Mouse (Mus musculus) CH12.LX (cell line): Measurements from ENCODE around the gene Ascc1. TPM values are rescaled to one million over a fixed set of nuclear protein-coding genes. Genes with fewer than 3 reads are reported as not detected.

Source experiments
- DNase-seq: peaks from one replicate; pipeline ENCODE4 v3.0.0-alpha.2; 2013; ENCODE audit errors: extremely low read depth
- H3K27ac ChIP-seq: 2 replicates; pipeline ENCODE4 v1.5.1; 2012; ENCODE audit warnings: low read depth, mild to moderate bottlenecking, control low read depth, moderate library complexity; ENCODE audit not compliant: insufficient read depth
- H3K27me3 ChIP-seq: replicated peaks from 2 replicates; pipeline ENCODE3; 2012; ENCODE audit warnings: inconsistent platforms
- H3K36me3 ChIP-seq, 2 experiments: replicated peaks in 1 of 2; 2 replicates each; pipeline versions ENCODE3 to v1.6.1; 2012; ENCODE audit warnings: inconsistent platforms in 1 of 2, low read length in 1 of 2, mild to moderate bottlenecking in 1 of 2, mixed read lengths in 1 of 2, moderate library complexity in 1 of 2; ENCODE audit not compliant: control insufficient read depth in 1 of 2, insufficient read depth in 1 of 2
- H3K4me1 ChIP-seq, 2 experiments: 2 replicates each; pipeline ENCODE4 v1.6.1; 2012; ENCODE audit warnings: inconsistent platforms in 1 of 2, moderate library complexity in 1 of 2; ENCODE audit not compliant: insufficient read depth in 2 of 2, control insufficient read depth in 1 of 2
- H3K4me2 ChIP-seq: 2 replicates; pipeline ENCODE4 v1.6.1; 2012; ENCODE audit warnings: low read depth, mild to moderate bottlenecking, control low read depth; ENCODE audit not compliant: poor library complexity, insufficient read depth, severe bottlenecking
- H3K4me3 ChIP-seq, 3 experiments: fragments of 150-350 bp in 1 of 3; sonication (generic) in 1 of 3; replicated peaks in 1 of 3; 2 replicates each; pipeline versions ENCODE3 to v1.5.1; 2011 to 2012; ENCODE audit warnings: low read depth in 2 of 3, low read length in 2 of 3, mild to moderate bottlenecking in 2 of 3, moderate library complexity in 2 of 3, control low read depth in 1 of 3, improper control_type of control experiment in 1 of 3, inconsistent platforms in 1 of 3, mixed read lengths in 1 of 3; ENCODE audit not compliant: poor library complexity in 1 of 3
- H3K79me2 ChIP-seq: replicated peaks from 2 replicates; pipeline ENCODE4 v1.6.1; 2012; ENCODE audit warnings: mild to moderate bottlenecking, moderate library complexity; ENCODE audit not compliant: control insufficient read depth, poor library complexity, insufficient read depth, severe bottlenecking; ENCODE audit errors: extremely low read depth
- H3K9ac ChIP-seq: 2 replicates; pipeline ENCODE4 v1.6.1; 2012; ENCODE audit warnings: low read depth, mild to moderate bottlenecking, control low read depth, moderate library complexity; ENCODE audit not compliant: insufficient read depth
- H3K9me3 ChIP-seq: replicated peaks from 2 replicates; pipeline ENCODE3; 2012; ENCODE audit warnings: low read length, inconsistent platforms, mixed read lengths
- BHLHE40 ChIP-seq: IDR thresholded peaks from 2 replicates; pipeline ENCODE4 v1.6.1; 2011; ENCODE audit warnings: mild to moderate bottlenecking, low read depth, low read length, improper control_type of control experiment
- CTCF ChIP-seq, 2 experiments: IDR thresholded peaks in 1 of 2; conservative IDR thresholded peaks in 1 of 2; 2 replicates each; pipeline ENCODE4 v1.5.1; 2011 to 2012; ENCODE audit warnings: low read depth in 2 of 2, low read length in 2 of 2, improper control_type of control experiment in 1 of 2, inconsistent platforms in 1 of 2, mild to moderate bottlenecking in 1 of 2, moderate library complexity in 1 of 2
- ELF1 ChIP-seq: IDR thresholded peaks from 2 replicates; pipeline ENCODE4 v1.6.1; 2014; ENCODE audit warnings: low read depth, mild to moderate bottlenecking, inconsistent platforms, low read length, improper control_type of control experiment
- EP300 ChIP-seq: IDR thresholded peaks from 2 replicates; pipeline ENCODE4 v1.6.1; 2011; ENCODE audit warnings: low read length, improper control_type of control experiment
- ETS1 ChIP-seq: conservative IDR thresholded peaks from 2 replicates; pipeline ENCODE4 v1.6.1; 2012; ENCODE audit warnings: low read depth, mild to moderate bottlenecking, inconsistent platforms, low read length, improper control_type of control experiment, moderate library complexity
- PAX5 ChIP-seq: IDR thresholded peaks from 2 replicates; pipeline ENCODE4 v1.6.1; 2012; ENCODE audit warnings: low read length, inconsistent platforms, mixed read lengths
- SMC3 ChIP-seq: IDR thresholded peaks from 2 replicates; pipeline ENCODE4 v1.6.1; 2011; ENCODE audit warnings: low read depth, low read length, improper control_type of control experiment
- ZNF384 ChIP-seq: IDR thresholded peaks from 2 replicates; pipeline ENCODE4 v1.6.1; 2012; ENCODE audit warnings: low read depth, low read length, improper control_type of control experiment, inconsistent platforms
- dilution Hi-C: fragments of 300-500 bp; cut with MboI; formaldehyde crosslinking; loops from 2 replicates; pipeline ENCODE4 v1.14.3; 2020; ENCODE audit warnings: low sequenced_read_pairs; ENCODE audit not compliant: extremely low pct_unique_long_range_greater_than_20kb, extremely low pct_ligation_motif_present
- in situ Hi-C: fragments of 300-500 bp; cut with MboI; formaldehyde crosslinking; loops from 3 replicates; pipeline ENCODE4 v1.14.3; 2019; ENCODE audit warnings: low sequenced_read_pairs, low pct_ligation_motif_present, low pct_unique_long_range_greater_than_20kb, mixed read lengths
- polyA plus RNA-seq: library from polyadenylated mRNA; unstranded; fragments of >175 nt; gene quantifications from 2 replicates; pipeline ENCODE4 v1.2.1, GENCODE M21; 2012; ENCODE audit warnings: low read depth; ENCODE audit not compliant: insufficient read length
- total RNA-seq, 2 experiments: library from RNA; depleted of rRNA; stranded (reverse); fragments of 300-350 nt in 1 of 2; fragments of >200 nt in 1 of 2; gene quantifications; 2 replicates each; pipeline ENCODE4 v1.2.3; 2012 to 2014

The Ascc1 gene
- total and polyA plus RNA-seq, 3 experiments, result 20.1 to 25.5 (median 25.4) TPM

DNA sequence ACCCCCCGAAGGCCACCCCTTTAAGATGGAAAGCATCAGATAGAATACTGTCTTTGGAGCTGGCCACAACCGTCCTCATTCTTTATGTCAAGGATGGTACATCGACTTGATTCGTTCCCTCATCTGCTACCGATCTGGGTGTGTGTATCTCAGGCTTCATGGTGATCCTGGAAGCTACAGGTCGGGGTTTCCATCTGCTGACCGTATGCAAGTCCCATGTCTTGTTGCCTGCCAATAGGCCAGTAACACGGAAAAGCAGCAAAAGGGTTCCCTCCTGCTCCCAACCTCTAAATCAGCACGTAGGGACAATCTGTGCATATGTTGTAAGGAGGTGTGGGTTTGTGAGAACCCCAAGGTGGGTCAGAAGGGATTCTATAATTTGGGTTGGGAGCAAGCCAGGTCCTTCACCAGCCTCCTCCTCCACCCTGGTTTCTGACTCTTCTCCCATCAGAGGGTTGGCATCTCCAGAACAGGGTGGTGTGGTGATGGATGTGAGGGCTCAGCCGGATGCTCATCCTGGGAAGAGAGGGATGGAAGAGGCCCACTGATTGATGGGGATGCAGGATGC, 108.4 kb downstream of the Ascc1 start (continued):
- TF ChIP-seq ELF1 (no peak), ETS1 (no peak), SMC3 (no peak)
- TF ChIP-seq, all 38 proteins: peak for 0

DNA sequence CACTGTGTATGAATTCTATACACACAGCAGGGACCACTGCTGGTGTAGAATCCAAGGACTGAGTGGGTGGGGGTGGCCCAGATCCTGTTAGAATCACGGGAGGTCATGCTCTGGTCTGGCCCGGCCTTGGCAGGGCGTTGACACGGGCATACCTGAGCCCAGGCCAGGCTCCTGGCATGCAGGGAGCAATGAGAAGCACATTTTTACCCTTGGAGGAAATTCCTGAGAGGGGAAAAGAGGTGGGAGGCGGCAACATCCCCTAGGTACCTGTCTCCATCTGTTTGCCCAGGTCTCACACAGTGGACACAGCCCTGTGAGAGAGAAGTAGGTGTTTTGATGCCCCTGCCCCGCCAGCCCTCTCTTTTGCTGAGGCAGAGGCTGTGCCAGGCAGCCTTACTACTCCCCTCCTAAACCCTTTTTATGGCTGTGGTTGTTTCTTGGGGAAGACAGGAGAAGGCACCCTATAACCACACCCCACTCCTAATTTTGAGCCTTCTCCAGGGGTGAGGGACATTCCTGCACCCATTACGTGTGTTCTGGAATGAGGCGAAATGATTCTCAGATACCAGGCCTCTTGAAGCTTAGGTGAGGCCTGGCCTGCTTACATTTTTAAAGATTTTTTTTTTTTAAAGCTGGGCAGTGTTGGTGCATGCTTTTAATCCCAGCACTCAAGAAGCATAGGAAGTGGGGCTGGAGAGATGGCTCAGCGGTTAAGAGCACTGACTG, 111.5 kb downstream of the Ascc1 start:
- in situ Hi-C loops (no loop called here), dilution Hi-C loops (no loop called here)
- no peaks in the 10 kb centered on the region for H3K79me2 ChIP-seq
- TF ChIP-seq EP300 (no peak), PAX5 (no peak), CTCF (conservative IDR thresholded peaks at IDR 0.05 in 1 of 2, IDR thresholded peaks at IDR 0.05 in 1 of 2; ENCODE audit: low read depth in 2 of 2, low read length in 2 of 2) (no peak)
- H3K27ac ChIP-seq, result no peak overlapping the region
- H3K9me3 ChIP-seq, result no peaks in the 10 kb centered on the region
- no peaks in the 10 kb centered on the region for H3K4me1 ChIP-seq
- no peak overlapping the region for H3K9ac ChIP-seq
- no peaks in the 10 kb centered on the region for H3K36me3 ChIP-seq
- H3K4me2 ChIP-seq, result no peak overlapping the region
- no peak overlapping the region for H3K4me3 ChIP-seq
- DNase-seq, result no peak
- H3K27me3 ChIP-seq, result peaks cover 11% of the 10 kb centered on the region

DNA sequence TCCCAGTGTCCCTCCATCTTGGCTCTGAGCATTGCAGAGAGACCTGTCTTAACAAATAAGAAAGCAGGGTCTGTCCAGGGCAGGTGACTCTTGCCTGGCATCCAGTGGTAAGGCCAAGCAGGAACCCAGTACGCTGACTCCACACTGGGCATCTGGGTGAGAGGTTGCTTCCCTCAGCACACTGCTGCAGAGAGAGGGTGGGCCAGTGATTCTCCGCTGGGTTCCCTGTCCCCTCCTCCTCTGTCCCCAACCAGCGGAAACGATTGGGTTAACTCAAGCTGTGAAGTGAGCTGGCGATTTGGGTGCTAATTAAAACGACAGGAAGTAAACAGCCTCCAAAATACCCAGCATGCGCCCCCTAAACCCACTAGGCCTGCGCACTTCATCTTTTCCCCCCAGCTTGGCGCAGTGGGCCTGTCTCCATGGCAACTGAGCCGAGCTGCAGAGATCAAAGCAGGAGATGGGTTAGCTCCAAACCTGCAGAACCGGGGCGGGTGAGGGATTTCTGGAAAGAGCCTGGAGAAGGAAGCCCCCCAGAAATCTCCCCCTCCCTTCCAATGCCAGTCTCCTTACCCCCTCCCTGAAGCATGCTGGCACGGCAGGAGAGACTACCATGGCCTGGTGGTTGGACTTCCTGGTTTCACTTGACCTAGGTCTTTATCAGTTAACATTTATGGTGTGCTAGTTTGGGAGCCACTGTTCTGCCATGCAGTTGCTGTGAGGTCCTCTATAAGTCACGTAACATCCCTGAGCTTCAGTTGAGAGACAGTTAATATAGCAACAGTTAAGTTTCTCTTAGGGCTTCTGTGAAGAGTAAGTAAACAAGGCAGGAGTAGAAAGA, 113.0 kb downstream of the Ascc1 start:
- Histone ChIP-seq H3K9me3 (no peaks in the 10 kb centered on the region), H3K27ac (no peak overlapping the region), H3K9ac (no peak overlapping the region), H3K27me3 (peaks cover 15% of the 10 kb centered on the region), H3K36me3 (no peaks in the 10 kb centered on the region), H3K4me2 (no peak overlapping the region), H3K79me2 (no peaks in the 10 kb centered on the region), H3K4me1 (no peaks in the 10 kb centered on the region), H3K4me3 (no peak overlapping the region)
- in situ Hi-C loops (no loop called here), dilution Hi-C loops (no loop called here)
- TF ChIP-seq ZNF384 (no peak), ELF1 (0 out of 2 replicates have a peak, but pooled peaks have one; percentile 36)
- no peak for DNase-seq

DNA sequence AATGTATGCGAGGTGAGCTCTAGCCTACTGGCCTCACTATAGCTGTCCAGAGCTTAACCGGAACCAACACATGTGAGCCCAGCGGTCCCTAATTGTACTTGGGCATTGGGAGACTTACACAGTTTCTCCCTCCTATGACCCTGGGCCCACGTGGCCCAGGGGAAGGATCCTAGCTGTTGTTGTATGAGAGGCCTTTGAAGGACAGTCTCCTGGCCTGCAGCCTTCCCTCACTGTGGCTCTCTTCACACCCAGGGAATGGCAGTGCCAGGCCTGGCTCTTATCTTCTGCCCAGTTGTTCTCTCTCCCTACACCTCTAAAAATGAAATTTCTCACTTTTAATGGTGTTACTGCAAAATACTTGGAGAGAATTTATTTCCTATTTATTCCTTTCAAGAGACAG, 114.4 kb downstream of the Ascc1 start:
- H3K4me2 ChIP-seq, result no peak overlapping the region
- no peak overlapping the region for H3K9ac ChIP-seq
- H3K9me3 ChIP-seq, result no peaks in the 10 kb centered on the region
- no peak overlapping the region for H3K4me3 ChIP-seq
- no peak overlapping the region for H3K27ac ChIP-seq
- in situ Hi-C loops, result no loop called here
- H3K27me3 ChIP-seq, result peaks cover 17% of the 10 kb centered on the region
- no peak for TF ChIP-seq BHLHE40
- no peaks in the 10 kb centered on the region for H3K36me3 ChIP-seq
- dilution Hi-C loops, result no loop called here
- no peaks in the 10 kb centered on the region for H3K4me1 ChIP-seq
- DNase-seq, result no peak
- no peaks in the 10 kb centered on the region for H3K79me2 ChIP-seq
